Mouse (Mus musculus) G1E (cell line): ENCODE measurements around the gene Rmdn2.

Experiments
- CTCF ChIP-seq: IDR thresholded peaks from 2 replicates; pipeline ENCODE4 v1.5.1; 2012; ENCODE audit warnings: low read depth, low read length, inconsistent platforms, mixed read lengths
- GATA1 ChIP-seq: IDR thresholded peaks from 2 replicates; pipeline ENCODE4 v1.6.1; 2012; ENCODE audit warnings: borderline replicate concordance, low read length, inconsistent platforms, mixed read lengths
- GATA2 ChIP-seq: IDR thresholded peaks from 2 replicates; pipeline ENCODE4 v1.6.1; 2012; ENCODE audit warnings: low read depth, low read length, inconsistent platforms, borderline replicate concordance
- POLR2AphosphoS5 ChIP-seq: IDR thresholded peaks from 2 replicates; pipeline ENCODE4 v1.6.1; 2012; ENCODE audit warnings: low read depth, low read length, inconsistent platforms; ENCODE audit not compliant: insufficient replicate concordance
- TAL1 ChIP-seq: conservative IDR thresholded peaks from 2 replicates; pipeline ENCODE4 v1.6.1; 2012; ENCODE audit warnings: low read depth, low read length, inconsistent platforms, mixed read lengths

- no peak for TF ChIP-seq CTCF
- no peak for TF ChIP-seq TAL1
- no peak for TF ChIP-seq POLR2AphosphoS5
- TF ChIP-seq GATA2 = no peak
- TF ChIP-seq GATA1 = no peak
These were observed 14.7 kb downstream of the Rmdn2 start for GRCm38 (mm10) chr17:79626241-79626816.
